Mouse (Mus musculus) granulocyte monocyte progenitor cell, adult 5-6 weeks (primary cell): ENCODE measurements at regions not wholly inside any gene's neighbourhood (a gene's known extent, or its start where the extent isn't known, plus 50 kb on each side); places are given as distances from the start of the nearest gene placed in this dataset.
A peak's percentile ranks its signal among the peaks of the same experiment; 100 is the strongest.

Experiments
- ATAC-seq: replicated peaks from 2 replicates; pipeline ENCODE4 v1.8.0; 2016; ENCODE audit warnings: mild to moderate bottlenecking, moderate TSS enrichment, inconsistent platforms; ENCODE audit not compliant: poor library complexity, severe bottlenecking

DNA sequence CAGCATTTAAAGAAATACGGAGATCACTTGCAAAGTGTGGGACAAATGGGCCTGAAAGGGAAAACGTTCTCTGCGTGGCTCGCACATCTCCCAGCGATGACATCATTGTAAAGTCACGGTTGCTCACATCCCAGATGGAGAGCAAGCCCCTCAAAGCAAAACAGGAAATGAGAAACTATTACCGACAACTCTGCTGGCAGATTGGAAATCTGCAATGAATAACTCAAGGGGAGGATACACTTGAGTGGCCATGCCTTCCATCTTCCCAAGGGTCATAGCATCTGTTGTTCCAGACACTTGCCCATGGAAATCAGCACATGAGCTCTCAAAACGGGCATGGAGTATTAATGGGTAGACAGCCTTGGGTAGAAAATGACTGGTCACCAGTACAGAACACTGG, 158.3 kb upstream of the Adgrl2 start:
- no peak for ATAC-seq

DNA sequence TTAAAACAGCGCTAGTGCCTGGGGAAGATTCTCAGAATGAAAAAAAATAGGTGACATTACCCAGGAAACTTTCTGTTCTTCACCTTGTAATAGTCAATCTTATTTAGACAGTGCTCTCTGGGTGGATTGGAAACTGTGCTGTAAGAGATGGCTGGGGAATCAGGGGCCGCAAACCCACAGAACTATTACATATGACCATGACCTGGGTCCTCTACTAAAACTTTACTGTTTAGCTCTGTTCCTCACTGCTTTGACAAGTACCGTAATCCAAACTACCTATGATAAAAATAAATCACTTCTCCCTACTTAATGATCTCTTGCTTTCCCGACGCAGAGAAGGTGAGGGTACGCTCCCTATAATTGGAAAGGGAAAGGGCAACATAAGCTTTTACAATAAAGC, 157.6 kb upstream of the Adgrl2 start:
- no peak for ATAC-seq

DNA sequence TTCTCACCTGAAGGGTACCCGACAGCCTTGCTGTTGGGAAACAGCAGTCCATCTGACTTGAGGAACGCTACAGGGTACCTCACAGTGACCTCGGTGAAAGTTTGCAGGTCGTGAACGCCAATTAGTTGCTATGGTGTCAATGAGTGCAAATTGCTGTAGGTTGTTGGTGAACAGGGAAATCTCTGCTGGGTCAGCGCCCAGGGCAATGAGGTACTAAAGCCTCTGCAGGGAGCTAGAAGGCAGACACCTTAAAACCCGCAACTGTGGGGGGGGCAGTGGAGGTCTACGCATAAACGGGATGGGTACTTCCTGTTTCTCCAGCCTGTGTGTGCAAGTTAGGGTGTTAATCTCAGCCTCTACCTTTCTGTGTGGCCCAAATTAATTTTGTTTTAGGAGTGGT, 156.3 kb upstream of the Adgrl2 start:
- peak; percentile 63 for ATAC-seq

DNA sequence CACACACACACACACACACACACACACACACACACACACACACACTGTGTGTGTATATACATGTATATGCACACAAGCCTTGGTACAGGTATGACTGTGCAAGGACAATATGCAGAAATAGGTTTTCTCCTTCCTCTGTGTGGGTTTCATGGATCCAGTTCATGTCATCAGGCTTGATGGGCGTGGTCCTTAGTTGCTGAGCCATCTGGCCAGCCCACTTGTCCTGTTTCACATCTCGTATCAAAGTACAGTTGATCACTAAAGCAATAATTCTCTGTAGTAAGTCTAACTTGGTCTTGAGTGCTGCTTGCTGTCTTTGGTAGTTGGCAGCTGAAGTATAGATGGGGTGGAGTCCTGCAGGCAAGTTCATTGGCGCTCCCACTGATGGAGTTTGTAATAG, 150.1 kb upstream of the Adgrl2 start:
- ATAC-seq = no peak

DNA sequence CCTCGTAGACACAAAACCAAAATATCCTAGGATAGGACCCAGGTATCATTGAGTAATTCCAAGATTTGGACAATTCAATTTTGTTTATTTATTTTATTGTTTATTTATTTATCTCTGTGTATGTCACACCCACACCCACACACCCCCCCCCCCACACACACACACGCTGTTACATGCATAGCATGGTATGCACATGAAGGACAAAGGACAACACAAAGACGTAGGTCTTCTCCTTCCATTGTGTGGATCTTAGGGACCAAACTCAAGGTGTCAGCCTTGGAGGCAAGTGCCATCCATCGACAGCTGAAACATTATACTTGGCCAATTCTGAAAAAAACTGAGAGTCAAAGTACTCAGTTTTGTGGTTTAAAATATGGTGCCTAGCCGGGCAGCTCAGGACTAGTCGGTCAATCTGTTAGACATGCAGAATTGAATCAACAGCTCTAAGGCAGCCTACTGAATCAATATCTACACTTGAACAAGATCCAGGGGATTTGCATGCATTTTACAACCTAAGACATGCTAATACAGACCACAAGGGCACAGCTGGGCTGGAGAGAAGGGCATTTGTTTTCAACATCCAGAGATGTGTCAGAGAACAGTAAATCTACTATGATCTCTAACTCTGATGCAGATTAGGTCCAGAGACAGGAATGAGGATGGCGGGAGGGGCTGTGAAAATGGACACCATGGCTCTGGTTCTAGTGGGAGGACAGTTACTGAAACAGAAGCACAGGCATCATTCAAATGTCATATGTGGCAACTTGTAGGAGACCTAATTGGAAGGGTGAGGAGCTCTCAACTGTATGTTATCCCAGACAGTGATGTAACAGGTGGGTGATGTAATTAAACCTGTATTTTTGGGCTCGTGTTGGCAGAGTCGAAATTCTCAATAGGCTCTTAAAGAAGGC, 143.9 kb upstream of the Adgrl2 start:
- ATAC-seq = no peak

DNA sequence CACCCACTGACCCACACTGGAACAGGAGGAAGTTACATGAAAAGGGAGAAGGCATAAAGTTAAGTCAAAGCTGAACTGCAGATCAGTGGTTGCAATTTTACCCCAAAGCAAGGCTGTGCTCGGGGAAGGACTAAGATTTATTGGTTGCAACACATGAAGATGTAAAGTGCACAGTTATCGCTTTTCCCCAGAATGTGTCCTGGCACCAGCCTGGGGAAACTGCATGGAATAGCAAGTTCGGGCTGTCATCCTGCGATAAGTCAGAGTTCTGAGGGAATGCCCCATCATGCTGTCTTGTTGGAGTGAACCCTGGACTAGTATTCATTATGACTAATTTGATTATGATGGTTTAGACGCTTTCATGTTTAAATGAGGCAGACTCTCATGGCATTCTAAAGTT, 128.5 kb upstream of the Adgrl2 start:
- no peak; the same call in 1 of the 2 replicates for ATAC-seq

DNA sequence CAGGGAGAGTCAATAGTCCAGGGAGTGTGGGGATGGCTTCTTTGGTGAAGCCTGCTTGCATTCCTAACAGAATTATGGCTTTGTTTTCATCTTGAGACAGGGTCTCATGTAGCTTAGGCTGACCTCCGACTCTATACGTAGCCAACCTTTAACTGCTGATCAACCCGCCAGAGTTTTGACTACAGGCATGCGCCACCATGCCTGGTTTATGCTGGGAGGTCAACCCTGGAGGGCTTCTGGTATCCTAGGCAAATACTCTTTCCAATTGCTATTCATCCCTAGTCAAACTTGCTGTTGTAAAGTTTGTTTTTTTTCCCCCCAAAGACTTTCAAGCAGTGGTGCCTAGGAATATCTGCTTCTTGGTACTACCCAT, 127.3 kb upstream of the Adgrl2 start:
- ATAC-seq = no peak

DNA sequence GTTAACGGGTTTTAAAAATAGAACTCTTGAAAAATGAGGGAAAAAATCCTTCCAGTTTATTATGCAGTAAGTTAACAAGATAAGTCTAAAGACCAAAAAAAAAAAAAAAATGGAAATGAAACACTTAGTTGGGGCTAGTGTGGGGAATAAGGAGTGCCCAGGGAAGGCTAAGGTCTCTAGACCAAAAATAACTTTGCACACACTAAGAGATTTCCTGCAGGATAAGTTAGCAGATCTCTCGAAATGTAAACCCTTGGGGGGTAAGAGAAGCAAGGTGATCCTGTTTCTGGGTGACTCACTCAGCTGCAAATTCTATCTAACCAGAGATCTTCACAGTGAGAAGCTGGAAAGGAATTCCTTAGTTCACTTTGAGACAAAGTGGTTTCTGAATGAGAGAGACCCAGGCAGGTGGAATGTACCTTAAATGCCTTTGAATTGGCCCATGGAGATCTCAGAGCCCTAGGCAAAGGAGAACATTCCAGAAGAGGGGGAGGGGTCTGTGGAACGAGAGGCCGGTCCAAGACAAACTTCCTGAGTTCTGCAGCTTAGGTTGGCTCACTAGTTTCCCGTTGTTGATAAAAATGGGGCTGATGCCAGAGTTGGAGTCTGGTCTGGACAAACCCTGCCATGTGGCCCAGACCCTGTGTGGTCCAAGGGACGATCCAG, 126.8 kb upstream of the Adgrl2 start:
- ATAC-seq = no peak

DNA sequence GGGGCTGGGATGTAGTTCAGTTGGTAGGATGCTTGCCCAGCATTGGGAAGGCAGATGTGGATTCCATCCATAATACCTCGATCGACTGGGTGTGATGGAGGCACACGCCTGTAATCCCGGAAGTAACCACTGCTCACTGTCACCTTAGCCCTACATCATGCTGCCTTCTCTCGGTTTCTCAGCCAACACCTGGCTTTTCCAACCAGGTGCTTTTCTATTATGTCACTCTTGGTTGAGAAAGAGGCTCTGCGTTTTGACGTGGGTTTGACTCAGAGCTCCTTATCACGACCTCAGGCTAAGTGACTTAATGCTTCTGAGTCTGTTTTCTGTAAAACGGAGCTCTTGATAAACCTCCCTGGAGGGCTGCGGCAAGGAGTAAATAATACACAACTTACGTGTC, 126.2 kb upstream of the Adgrl2 start:
- no peak for ATAC-seq

DNA sequence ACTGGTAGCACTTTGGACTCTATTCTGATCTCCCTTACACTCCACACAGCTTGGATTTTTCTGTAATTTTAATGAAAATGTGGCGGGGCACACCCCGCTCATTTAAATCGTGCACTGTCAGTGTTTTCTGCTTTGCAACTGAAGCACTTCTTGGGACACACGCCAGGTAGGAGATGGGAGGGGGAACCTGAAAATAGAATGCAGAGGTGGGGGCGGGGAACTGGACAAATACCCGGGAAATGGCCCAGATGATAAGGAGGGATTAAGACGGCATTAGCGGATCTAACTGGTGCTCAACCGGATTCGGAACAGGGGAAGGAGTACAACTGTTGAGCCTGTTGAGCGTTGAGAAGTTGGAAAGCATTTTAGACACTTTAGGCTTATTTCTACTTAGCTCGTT, 125.5 kb upstream of the Adgrl2 start:
- ATAC-seq = no peak

DNA sequence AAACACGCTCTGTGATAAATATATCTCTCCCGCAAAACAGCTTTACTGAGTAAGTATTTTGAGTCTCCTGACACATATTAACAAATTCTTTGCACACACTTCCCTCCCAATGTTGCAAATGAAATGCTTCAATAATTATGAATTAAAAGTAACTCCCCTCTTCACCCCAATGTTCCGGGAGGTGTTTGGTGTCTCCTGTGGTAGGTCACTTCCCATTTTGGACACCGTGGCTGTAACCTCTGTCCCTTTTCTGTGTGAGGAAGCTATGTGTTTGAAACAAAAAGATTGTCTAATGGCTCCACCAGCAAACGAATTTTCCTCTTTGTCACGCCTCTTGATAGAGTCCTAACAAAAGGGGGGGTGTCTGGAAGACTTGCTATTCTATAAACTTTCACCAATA, 122.5 kb upstream of the Adgrl2 start:
- peak; percentile 56 for ATAC-seq

DNA sequence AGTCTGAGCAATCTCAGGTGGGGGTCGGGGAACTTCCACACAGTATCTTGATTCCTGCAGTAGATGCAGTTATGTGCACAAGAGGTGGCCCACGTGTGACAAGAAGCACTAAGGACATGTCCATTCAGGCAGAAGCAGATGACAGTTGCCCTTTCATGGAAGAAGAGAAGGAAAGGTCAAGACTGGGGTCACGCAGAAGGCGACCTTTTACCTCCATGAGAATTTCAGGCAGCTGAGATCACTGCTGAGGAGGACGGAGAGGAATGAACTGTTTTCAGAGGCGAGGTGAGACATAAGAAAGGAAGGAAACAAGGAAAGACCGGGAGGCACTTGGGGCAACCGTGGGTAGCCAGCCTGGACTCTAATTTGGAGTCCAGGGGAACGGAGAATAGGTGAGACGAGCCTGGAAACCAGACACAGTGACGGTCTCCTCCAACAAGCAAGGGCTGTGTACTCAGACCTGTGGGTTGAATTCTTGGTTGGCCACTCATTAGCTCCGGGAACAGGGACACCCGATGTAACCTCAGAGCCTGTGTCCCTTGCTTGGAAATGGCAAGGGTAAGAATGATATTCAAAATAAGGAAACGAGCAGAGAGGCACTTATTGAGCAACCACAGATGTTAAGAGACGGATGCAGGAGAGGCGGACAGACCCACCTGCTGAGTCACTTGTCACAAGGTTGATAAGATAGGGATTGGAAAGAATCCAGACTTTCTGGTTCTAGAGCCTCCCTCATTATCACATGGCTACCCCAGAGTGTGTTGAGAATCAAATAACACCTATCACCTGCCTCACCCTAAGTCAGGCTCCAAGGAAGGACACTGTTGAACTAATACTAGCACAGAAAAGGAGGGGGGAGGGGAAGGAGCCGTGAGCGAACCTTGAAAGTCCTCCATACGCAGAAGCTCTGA, 121.4 kb upstream of the Adgrl2 start:
- ATAC-seq = peak; percentile 89

DNA sequence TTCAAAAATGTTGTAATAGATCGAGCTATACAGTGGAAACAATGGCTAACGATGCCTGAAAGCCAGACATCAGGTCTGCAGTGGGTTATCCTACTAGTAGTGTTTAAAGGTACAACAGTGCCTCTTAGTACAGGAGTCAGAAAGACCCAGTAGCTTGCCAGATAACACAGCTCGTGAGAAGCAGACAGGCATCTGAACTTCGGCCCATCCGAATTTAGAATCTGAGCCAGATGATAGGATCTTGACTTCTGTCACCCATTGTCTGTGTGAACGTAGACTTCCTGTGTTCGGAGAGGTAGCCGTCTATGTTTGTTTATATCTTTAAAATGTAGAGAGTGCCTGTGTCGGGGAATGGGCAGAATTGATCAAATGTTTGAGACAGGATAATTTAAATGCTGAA, 120.5 kb upstream of the Adgrl2 start:
- ATAC-seq = no peak

DNA sequence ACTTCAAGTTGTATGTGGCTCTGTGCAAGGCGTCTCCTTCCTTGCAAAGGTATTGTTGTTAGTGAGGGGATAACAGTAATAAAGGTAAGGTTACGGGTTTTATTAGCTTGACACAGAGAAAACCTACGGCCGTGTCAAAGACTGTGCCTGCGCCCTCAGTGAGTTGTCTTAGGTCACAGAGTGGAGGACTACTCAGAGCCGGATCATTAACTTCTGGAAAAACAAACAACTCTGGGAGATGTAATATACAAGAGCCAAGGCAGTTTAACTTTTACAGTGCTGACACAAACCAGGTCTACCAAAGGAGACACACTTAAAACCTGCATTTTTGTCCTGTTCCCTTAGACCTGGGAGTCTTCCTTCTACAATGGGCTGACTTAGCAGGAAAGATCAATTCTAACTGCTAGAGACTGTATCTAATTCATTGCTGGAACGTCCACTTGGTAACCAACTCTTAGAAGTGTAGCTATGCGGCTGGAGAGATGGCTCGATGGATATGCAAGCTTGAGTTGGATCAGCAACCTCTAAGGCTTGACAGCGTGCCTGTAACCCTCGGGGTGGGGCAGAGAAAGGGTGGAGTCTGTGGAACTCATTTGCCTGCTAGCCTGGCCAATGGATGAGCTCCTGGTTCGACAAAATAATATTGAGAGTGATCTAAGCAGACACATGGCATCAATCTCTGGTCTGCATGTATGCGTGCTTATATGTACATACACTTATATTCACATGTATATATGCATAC, 115.5 kb upstream of the Adgrl2 start:
- ATAC-seq = no peak

DNA sequence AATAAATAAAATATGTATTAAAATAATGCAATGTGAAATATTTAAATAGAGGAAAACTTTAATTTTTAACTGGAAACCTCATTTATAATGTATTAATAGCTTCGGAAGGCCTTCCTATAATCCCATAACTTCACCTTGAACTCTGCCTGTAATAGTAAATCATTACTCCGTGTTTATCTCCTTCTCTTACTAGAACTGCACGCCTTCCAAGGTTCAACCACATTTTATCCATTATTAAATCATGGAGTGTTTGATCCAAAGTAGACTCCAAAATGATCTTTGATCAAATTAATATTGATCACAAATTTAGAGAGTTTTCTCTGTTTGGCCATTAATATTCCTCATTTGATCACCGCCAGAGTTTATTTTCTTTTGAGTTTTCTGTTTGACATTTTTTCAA, 114.8 kb upstream of the Adgrl2 start:
- no peak for ATAC-seq

DNA sequence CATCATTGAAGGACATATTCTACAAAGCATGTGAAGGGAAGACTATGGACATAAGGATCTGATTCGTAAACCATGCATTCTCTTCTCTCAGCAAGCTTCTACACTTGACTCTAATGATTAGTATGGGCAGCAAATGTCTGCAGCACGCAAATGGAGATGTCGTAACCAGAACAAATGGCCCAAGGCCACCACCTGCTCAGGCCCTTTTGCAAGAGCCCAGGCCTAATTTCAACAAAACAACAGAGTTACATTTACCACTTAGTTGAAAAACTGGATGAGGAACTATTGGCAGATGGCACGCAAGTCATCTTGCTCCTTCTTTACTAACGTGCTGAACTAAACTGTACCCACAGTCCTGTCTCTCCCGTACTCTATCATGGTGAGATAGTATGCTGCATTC, 113.7 kb upstream of the Adgrl2 start:
- ATAC-seq = peak; percentile 88

DNA sequence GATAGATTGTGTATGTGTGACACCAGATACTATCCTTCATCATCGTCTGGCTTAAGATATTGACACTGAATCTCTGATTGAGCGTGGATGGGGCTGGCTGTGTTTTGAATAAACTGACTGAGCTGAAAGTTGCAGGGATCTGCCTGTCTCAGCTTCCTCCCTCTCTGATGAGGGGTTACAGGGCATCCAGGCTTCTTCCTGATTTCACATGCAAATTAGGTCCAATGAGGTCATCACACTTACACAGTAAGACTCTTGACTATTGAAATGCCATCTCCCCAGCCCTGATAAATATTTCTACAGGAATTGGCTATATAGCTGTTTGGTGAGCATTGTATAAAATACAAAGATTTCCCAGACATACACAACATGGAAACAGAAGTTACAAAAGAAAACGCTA, 113.1 kb upstream of the Adgrl2 start:
- ATAC-seq = peak; percentile 62

DNA sequence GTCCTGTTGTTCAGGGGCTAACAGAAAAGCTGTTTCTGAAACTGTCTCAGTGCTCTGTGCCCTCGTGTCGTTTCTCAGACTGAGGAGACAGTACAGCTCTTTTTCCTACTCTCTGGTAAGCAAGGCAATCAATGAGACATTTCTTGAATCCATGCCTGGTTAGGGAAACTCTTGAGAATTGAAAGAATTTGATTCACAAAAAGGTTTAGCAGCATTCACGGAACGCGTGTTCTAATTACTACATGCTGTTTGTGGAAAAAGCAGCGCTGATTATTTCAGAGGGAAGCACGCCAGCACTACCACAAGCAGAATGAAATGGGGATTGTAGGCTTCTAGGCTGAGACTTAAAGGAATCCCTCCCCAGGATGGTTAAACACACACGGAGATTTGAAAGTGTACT, 112.5 kb upstream of the Adgrl2 start:
- no peak for ATAC-seq

DNA sequence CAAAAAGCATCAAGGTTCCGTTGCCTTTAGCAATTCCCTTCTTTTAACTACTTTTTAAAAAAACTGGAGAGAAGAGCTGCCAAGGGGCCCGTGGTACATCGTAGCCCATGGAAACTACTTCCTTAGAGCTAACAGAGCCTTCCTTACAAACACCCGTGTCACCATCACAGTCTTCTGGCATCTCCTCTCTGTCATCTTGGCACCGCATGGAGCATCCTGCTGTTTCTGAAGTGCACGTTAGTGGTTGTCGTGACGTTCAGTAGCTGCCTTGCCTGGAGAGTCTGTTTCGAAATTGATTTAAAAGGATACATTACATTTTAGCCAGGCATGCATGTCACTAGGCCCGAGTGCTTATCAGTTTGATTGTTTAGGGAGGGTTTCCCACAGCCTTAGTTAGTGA, 111.4 kb upstream of the Adgrl2 start:
- no peak for ATAC-seq

DNA sequence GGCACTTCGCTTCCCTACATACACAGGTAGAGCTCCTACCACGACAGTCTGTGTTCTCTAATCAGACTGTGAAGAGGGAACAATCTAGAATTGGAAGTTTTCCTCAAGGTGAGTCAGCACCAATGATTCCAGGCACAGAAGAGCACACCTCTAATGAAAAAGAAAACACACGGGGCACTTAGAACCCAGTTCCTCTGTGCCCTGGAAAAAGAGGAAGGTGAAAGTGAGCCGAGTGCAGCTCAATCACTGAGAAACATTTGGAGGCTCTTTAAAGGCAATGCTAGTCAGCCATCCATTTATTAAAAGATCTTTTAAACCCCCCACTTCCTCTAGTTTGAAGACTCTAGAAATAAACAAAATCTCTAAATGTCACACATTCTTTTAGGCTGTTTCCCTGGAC, 108.4 kb upstream of the Adgrl2 start:
- peak; percentile 83 for ATAC-seq
